Mouse (Mus musculus): Measurements from ENCODE around the gene Pmm1. TPM values are rescaled to one million over a fixed set of nuclear protein-coding genes. Genes with fewer than 3 reads are reported as not detected.
"Not testable (repeated sequence)": the region's sequence is repeated elsewhere in the genome, so short reads cannot be mapped to it uniquely, and the experiment has no call there.

The Pmm1 gene
- polyA plus RNA-seq, 1 experiment: 130 TPM

DNA sequence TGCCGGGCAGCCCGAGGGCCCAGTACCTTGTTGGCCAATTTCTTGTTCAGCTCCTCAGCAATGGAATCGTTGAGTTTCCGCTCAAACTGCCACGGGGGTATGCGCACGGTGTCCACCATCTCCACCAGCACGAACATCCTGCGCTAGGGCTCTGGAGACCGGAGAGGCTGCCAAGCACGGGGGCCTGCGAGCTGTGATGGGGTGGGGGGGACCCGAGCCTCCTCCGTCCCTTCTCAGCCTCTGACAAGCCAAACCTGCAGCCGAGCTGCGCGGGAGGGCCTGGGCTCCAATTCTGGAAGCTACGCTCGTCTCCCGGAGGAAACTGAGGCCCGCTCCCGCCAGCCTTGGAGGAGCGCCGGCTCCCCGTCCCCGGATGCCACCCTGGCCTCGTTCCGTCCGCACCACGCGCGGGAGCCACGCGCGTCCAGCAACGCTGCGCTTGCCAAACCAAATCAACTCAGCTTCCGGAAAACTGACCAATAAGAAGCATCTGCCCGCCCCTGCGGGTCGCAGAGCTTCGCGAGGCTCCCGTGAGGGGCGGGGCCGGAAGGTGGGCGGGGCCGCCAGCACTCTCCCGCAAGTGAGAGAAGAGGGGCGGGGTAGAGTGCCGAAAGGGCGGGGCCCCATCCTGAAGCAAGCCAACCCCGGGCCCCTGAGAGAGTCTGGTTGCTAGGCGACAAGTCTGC lies 34.8 kb downstream of the Pmm1 start, which contains the start of gene Polr3h:
Polr3h (minus strand) TSS at position 481 of the 686 bp plus-strand sequence.
- no peak within 1 kb of the TSS for H3K27ac ChIP-seq (replicated peaks; ENCODE audit: low read depth, low read length)
- peaks cover 10% of the 10 kb centered on the region for H3K4me1 ChIP-seq (ENCODE audit: control insufficient read depth, insufficient read depth, insufficient read length, low read length)
- H3K4me3 ChIP-seq (ENCODE audit: insufficient read depth, low read depth, low read length): peak within 1 kb of the TSS; percentile 72

DNA sequence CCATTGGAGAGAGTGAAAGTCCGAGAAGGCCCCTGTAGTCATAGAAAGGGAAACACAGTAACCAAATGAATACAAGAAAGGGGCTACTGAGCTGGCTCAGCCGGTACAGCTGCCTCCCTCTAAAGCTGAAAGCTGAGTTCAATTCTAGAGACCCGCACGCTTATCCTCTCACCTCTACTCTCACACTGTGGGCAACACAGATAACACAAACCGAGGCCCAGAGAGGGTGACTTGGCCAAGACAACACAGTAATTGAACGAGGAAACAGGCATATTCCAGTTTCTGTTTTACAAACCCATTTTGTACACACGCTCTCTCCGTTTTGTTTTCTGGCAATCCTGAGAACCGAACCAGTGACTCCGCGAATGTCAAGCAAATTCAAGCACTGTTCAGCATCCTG lies 35.8 kb downstream of the Pmm1 start:
- Histone ChIP-seq H3K4me3 (ENCODE audit: insufficient read depth, low read depth, low read length) (peak overlapping the region; percentile 72; the same call in 1 of the 2 replicates), H3K27ac (replicated peaks; ENCODE audit: low read depth, low read length) (no peak overlapping the region)

DNA sequence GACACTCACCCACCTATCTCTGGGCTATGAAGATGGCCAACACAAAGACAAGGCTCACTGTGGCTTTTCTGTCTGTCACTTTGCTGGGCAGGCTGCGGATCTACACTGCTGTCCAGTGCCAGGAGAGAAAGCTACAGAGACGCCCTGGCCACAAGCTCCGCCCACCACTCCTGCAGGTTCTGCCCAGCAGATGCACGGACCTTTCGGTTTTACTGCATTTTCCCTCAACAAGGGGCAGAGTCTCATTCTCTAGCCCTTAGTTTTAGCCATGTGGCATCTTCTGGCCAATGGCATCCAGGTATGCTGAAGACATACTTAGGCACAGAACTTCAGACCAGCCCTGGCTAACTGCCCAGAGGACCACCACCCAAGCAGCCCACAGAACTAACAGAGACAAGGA lies 39.5 kb downstream of the Pmm1 start:
- peaks cover 10% of the 10 kb centered on the region for H3K4me1 ChIP-seq (ENCODE audit: control insufficient read depth, insufficient read depth, insufficient read length, low read length)
- H3K27ac ChIP-seq (replicated peaks; ENCODE audit: low read depth, low read length): no peak overlapping the region
- no peak overlapping the region for H3K4me3 ChIP-seq (ENCODE audit: insufficient read depth, low read depth, low read length)

More for the DNA sequence above, 35.8 kb downstream of the Pmm1 start:
- H3K4me1 ChIP-seq (ENCODE audit: control insufficient read depth, insufficient read depth, insufficient read length, low read length): peaks cover 13% of the 10 kb centered on the region

DNA sequence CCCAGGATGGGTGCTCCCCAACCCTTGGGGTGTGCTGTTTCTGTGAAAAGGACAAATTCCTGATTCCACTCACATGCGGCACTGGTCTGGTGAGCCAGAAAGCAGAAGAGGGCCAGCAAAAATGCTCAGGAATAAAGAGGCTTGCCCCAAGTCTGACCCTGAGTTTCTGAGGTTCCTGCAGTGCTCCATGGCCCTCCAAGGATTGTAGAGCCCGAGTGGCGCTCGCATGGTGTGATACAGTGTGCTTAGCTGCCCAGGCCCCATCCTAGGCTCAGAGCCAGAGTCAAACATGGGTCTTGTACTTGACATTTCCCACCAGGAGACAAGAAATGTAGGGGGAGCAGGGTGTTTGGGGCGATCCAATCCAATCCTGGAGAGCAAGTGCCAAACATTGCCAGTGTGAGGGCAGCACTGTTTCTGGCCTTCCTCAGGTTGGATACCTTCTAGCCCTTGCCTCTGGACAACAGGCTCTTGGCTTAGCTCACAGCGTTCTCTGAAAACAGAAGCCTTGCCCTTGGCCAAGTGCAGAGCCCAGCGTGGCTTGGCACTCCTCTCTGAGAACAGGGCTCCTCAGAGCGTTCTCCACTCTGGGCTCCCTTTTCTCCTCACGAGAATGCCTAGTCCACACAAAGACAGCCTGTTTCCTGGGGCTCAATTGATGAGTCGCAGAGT lies 40.0 kb downstream of the Pmm1 start:
- Histone ChIP-seq H3K4me3 (ENCODE audit: insufficient read depth, low read depth, low read length) (no peak overlapping the region), H3K4me1 (ENCODE audit: control insufficient read depth, insufficient read depth, insufficient read length, low read length) (peaks cover 9% of the 10 kb centered on the region), H3K27ac (replicated peaks; ENCODE audit: low read depth, low read length) (no peak overlapping the region)

DNA sequence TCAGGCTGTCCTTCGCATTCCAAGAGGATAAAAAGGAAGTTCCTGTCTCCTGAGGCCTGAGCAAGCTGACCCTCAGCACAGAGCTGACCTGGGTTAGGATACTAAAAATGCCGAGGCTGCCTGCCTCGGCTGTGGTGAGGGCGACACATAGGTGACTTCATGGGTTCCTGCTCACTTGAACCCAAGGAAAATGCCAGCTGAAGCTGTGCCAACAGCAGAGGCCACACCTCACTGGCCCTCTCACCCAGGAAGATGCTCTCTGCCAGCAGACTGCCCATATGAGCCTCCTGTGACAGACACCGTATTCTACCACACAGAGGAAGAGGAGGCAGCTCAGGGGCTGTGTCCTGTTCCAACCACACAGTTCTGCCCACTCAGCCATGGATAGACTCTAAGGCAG lies 41.7 kb downstream of the Pmm1 start:
- Histone ChIP-seq H3K4me1 (ENCODE audit: control insufficient read depth, insufficient read depth, insufficient read length, low read length) (peaks cover 2% of the 10 kb centered on the region; the same call in 1 of the 2 replicates), H3K27ac (replicated peaks; ENCODE audit: low read depth, low read length) (0 out of 2 replicates have a peak overlapping the region, but pooled peaks have one; percentile 19), H3K4me3 (ENCODE audit: insufficient read depth, low read depth, low read length) (no peak overlapping the region)

DNA sequence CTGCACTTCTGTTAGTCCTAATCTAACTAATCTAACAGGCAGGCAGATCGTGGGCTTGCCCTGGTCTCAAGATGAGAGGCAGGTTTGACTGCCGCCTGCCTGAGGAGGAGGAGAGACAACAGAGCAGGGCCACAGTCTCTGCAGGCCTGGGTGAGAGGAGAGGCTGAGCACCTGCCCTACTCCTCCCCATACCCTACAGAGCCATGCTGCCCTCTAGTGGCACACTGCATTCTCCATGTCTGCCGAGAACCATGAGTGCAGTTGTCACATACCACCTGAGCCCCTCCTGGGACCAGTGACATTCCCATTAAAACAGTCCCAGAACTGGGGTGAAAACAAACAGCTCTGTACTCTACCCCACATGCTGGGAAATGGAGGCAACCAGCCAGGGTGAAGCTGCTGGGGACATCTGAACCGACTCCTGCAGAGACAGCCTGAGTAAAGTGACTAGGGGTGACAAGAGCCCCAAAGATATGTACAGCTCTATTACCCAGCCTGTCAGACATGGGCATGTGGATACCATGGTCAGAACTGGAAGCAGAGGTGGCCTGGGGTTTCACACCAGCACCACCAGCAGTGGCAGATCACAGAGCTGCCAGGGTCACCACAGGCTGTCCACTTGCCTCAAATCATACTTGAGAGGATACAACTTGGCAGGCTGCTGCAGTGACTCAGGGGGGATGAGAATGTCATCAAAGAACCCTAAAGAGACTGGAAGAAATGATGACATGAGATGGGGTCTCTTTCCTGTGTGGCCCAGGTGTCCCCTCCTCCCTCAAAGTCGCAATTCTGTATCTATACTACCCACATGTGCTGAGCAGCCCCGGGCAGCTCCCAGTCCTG lies 42.9 kb downstream of the Pmm1 start:
- Histone ChIP-seq H3K4me1 (ENCODE audit: control insufficient read depth, insufficient read depth, insufficient read length, low read length) (peaks cover 2% of the 10 kb centered on the region; the same call in 1 of the 2 replicates), H3K27ac (replicated peaks; ENCODE audit: low read depth, low read length) (no peak overlapping the region), H3K4me3 (ENCODE audit: insufficient read depth, low read depth, low read length) (no peak overlapping the region)

DNA sequence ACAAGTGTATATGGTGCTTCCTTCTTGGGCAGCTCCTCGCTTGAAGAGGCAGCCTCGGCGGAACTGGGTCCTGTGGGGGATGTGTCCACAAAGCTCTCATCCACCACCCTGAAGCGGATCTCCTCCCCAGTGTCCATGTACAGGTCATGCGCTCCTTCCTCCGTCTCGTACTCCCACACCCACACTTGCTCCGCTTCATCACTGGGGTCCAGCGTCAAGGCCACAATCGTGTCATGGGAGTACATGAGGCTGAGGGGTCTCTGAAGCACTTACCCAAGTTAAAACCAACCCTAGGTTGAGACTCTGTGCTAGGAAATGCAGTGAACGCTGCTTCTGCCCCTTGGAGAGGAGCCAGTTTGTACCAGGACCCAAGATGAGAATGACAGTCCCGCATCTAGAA lies 43.5 kb downstream of the Pmm1 start:
- Histone ChIP-seq H3K4me1 (ENCODE audit: control insufficient read depth, insufficient read depth, insufficient read length, low read length) (peaks cover 2% of the 10 kb centered on the region; the same call in 1 of the 2 replicates), H3K27ac (replicated peaks; ENCODE audit: low read depth, low read length) (no peak overlapping the region), H3K4me3 (ENCODE audit: insufficient read depth, low read depth, low read length) (no peak overlapping the region)

DNA sequence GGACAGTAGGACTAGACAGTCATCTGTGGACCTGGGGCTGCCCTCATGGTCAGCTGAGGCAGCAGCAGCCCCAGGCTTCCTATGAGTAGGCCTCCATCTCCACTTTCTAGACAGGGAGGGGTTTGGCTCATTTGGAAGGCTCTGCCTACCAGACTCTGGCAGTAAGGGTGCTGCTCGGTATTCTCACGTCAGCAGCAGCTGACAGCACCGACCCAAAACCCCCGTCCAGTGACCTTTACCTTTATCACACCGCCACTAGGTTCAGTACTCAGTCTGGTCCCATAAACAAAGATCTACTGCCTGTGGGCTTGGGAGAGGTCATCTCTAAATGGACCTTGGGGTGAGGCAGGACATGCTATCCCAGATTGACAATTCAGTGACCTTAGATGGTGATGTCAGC lies 45.1 kb downstream of the Pmm1 start:
- Histone ChIP-seq H3K4me3 (ENCODE audit: insufficient read depth, low read depth, low read length) (no peak overlapping the region), H3K4me1 (ENCODE audit: control insufficient read depth, insufficient read depth, insufficient read length, low read length) (peaks cover 1% of the 10 kb centered on the region; the same call in 1 of the 2 replicates), H3K27ac (replicated peaks; ENCODE audit: low read depth, low read length) (no peak overlapping the region)

DNA sequence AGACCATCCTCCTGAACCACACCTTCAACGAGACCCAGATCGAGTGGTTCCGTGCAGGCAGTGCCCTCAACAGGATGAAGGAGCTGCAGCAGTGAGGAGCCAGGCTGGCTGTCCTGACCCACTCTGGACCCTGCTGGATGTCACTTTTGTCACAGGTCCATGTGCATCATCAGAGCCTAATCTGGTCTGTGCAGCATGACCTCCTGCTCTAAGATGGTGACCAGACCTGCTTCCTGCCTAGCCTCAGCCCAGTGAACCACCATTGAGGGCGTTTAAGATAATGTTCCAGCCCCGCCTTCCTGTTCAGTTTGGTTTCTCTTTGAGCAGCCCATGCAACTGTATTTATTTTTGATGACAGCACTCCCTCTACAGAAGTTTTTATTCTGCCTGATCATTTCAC lies 46.1 kb downstream of the Pmm1 start:
- Histone ChIP-seq H3K4me1 (ENCODE audit: control insufficient read depth, insufficient read depth, insufficient read length, low read length) (no peaks in the 10 kb centered on the region), H3K27ac (replicated peaks; ENCODE audit: low read depth, low read length) (no peak overlapping the region), H3K4me3 (ENCODE audit: insufficient read depth, low read depth, low read length) (no peak overlapping the region)

DNA sequence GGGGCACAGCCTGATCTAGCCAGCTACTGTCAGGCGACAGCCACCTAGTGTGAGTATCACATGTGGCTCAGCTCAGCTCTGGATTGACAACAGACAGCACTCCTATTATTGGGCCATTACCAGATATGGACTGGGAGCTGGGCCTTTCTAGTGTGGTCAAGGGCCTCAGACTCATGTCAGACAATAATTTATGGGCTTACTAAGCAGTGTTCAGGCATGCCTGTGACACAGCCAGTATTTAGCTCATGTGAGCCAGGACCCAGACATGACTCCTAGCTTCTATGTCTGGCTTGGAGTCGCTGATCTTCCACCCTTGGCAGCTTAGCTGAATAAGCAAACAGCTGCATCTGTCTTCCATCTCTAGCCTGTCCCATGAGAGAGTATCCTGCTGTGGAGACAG lies 48.2 kb downstream of the Pmm1 start:
- no peak overlapping the region for H3K27ac ChIP-seq (replicated peaks; ENCODE audit: low read depth, low read length)

DNA sequence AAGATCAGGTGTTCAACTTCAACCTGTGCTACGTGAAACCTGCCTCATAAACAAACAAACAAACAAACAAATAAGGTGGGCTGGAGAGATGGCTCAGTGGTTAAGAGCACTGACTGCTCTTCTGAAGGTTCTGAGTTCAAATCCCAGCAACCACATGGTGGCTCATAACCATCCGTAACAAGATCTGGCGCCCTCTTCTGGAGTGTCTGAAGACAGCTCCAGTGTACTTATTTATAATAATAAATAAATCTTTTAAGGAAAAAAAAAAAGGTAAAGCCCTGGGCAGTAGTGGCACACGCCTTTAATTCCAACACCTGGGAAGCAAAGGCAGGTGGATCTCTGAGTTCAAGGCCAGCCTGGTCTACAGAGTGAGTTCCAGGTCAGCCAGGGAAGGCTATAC lies 52.0 kb downstream of the Pmm1 start:
- not testable (repeated sequence) for H3K4me1 ChIP-seq (ENCODE audit: control insufficient read depth, insufficient read depth, insufficient read length, low read length); H3K4me3 ChIP-seq (ENCODE audit: insufficient read depth, low read depth, low read length); H3K27ac ChIP-seq (replicated peaks; ENCODE audit: low read depth, low read length)

More for the DNA sequence above, 48.2 kb downstream of the Pmm1 start:
- H3K4me3 ChIP-seq (ENCODE audit: insufficient read depth, low read depth, low read length): no peak overlapping the region
- no peaks in the 10 kb centered on the region for H3K4me1 ChIP-seq (ENCODE audit: control insufficient read depth, insufficient read depth, insufficient read length, low read length)

DNA sequence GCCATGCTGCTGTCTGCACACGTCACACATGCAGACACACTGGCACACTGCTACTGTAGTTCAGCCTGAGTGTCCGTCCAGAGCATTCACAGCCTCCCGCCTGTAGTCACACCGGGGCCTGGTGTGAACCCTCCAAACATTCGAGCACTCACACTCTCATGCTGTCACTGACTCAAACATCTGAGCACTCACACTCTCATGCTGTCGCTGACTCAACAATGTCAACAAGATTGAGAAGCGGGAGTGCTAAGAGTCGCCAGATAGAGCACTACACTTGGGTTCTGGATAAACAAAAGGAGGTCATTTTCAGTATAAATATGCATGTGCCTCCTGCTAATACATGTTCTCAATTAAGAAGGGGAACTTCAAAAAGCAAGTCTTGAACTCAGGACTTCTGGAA lies 52.8 kb downstream of the Pmm1 start:
- Histone ChIP-seq H3K4me1 (ENCODE audit: control insufficient read depth, insufficient read depth, insufficient read length, low read length) (no peaks in the 10 kb centered on the region), H3K4me3 (ENCODE audit: insufficient read depth, low read depth, low read length) (no peak overlapping the region), H3K27ac (replicated peaks; ENCODE audit: low read depth, low read length) (no peak overlapping the region)

DNA sequence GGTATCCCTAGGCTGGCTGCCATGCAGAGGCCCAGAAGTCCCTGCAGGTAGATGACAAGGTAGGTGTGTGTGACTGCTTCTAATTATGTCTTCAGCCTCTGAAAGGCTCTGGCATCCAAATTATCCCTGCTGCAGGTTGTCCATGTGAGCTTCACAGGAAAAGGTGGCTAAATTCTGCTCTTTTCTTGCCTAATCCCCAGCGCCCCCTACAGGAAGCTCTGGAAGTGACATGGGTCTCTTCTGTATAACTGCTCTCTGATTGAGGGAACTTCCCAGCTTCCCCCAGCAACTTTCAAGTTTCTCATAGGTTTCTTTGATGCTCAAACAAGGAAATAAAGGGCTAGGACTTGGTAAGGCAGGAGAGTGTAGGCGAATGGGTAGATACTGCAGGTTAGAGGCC lies 55.8 kb downstream of the Pmm1 start:
- no peak overlapping the region for H3K27ac ChIP-seq (replicated peaks; ENCODE audit: low read depth, low read length)
- no peaks in the 10 kb centered on the region for H3K4me1 ChIP-seq (ENCODE audit: control insufficient read depth, insufficient read depth, insufficient read length, low read length)
- no peak overlapping the region for H3K4me3 ChIP-seq (ENCODE audit: insufficient read depth, low read depth, low read length)

Data from brown adipose tissue, adult 24 weeks (tissue).